Mouse (Mus musculus): ENCODE measurements around the gene Ddx47.

- TF ChIP-seq CTCF (IDR thresholded peaks at IDR 0.05; ENCODE audit: extremely low read depth, insufficient read length, insufficient replicate concordance, low read depth, low read length) (no peak), POLR2A (IDR thresholded peaks at IDR 0.05; ENCODE audit: low read depth, low read length) (no peak)
Measured at GRCm38 (mm10) chr6:135023379-135023778, 12.0 kb downstream of the Ddx47 start.

Data from small intestine, adult 2 months (tissue).